Mouse (Mus musculus) kidney, embryonic 16.5 days (tissue): Measurements from ENCODE around the gene Nup62. TPM values are rescaled to one million over a fixed set of nuclear protein-coding genes. Genes with fewer than 3 reads are reported as not detected.

Source experiments
- ATAC-seq: fragments of 200-750 bp; cut with Nextera tagmentation; 2 replicates; pipeline ENCODE4 v1.8.0; 2017; ENCODE audit warnings: moderate TSS enrichment; ENCODE audit not compliant: low FRiP score, low TSS enrichment
- H3K27ac ChIP-seq: fragments of 300-500 bp; sonication (generic); 2 replicates; pipeline ENCODE4 v1.5.1; 2014; ENCODE audit warnings: low read length
- H3K27me3 ChIP-seq: fragments of 300-500 bp; sonication (generic); 2 replicates; pipeline ENCODE4 v1.6.1; 2014; ENCODE audit warnings: low read length, control low read depth, mixed read lengths; ENCODE audit not compliant: insufficient read depth
- H3K36me3 ChIP-seq: fragments of 300-500 bp; sonication (generic); 2 replicates; pipeline ENCODE4 v1.6.1; 2014; ENCODE audit warnings: low read length, control low read depth, mixed read lengths; ENCODE audit not compliant: insufficient read depth
- H3K4me1 ChIP-seq: fragments of 300-500 bp; sonication (generic); 2 replicates; pipeline ENCODE4 v1.6.1; 2014; ENCODE audit warnings: low read length, control low read depth, mixed read lengths; ENCODE audit not compliant: insufficient read depth
- H3K4me2 ChIP-seq: fragments of 300-500 bp; sonication (generic); replicated peaks from 2 replicates; pipeline ENCODE4 v1.6.1; 2014; ENCODE audit warnings: low read depth, low read length
- H3K4me3 ChIP-seq: fragments of 300-500 bp; sonication (generic); 2 replicates; pipeline ENCODE4 v1.5.1; 2014; ENCODE audit warnings: mild to moderate bottlenecking, low read length
- H3K9ac ChIP-seq: fragments of 300-500 bp; sonication (generic); replicated peaks from 2 replicates; pipeline ENCODE4 v1.6.1; 2014; ENCODE audit warnings: low read length
- H3K9me3 ChIP-seq: fragments of 300-500 bp; sonication (generic); 2 replicates; pipeline ENCODE4 v1.6.1; 2016; ENCODE audit warnings: low read length, control low read depth
- WGBS: fragments of 180-500 bp; shearing (Covaris S2); extraction: QIAGEN DNeasy Blood & Tissue Kit; methylation state at CpG from one replicate; pipeline ENCODE4 v1.1.7; 2014; 5-methylcytosine and 5-hydroxymethylcytosine counted together
- polyA plus RNA-seq: library from polyadenylated mRNA; unstranded; fragments of >200 nt; fragmentation: Nextera tagmentation; extraction: Ambion mirVana; gene quantifications from 2 replicates; pipeline ENCODE4 v1.2.1, GENCODE M21; 2015

Nup62 gene
- polyA plus RNA-seq, 1 experiment from 2014 or later: 99.9 TPM

- peak overlapping the region; percentile 90 for H3K9ac ChIP-seq
- 25% methylated on average over 8 of the region's 8 CpGs for WGBS
- peak overlapping the region; percentile 95 for H3K27ac ChIP-seq
- peak overlapping the region; percentile 86 for H3K4me3 ChIP-seq
- peaks cover 20% of the 10 kb centered on the region for H3K36me3 ChIP-seq
- no peaks in the 10 kb centered on the region for H3K9me3 ChIP-seq
- H3K4me2 ChIP-seq: peak overlapping the region; percentile 93
- peaks cover 52% of the 10 kb centered on the region for H3K4me1 ChIP-seq
- ATAC-seq: no peak
- H3K27me3 ChIP-seq: no peaks in the 10 kb centered on the region
These were observed 42.0 kb downstream of the Nup62 start for GRCm38 (mm10) chr7:44857905-44858304.

GRCm38 (mm10) chr7:44859896-44860295 is 44.0 kb downstream of the Nup62 start:
- Histone ChIP-seq H3K4me3 (no peak overlapping the region), H3K4me2 (no peak overlapping the region), H3K27me3 (no peaks in the 10 kb centered on the region), H3K27ac (no peak overlapping the region), H3K36me3 (peaks cover 34% of the 10 kb centered on the region), H3K9ac (no peak overlapping the region), H3K9me3 (no peaks in the 10 kb centered on the region), H3K4me1 (peaks cover 41% of the 10 kb centered on the region)
- ATAC-seq: no peak
- 89% methylated on average over 11 of the region's 11 CpGs for WGBS

GRCm38 (mm10) chr7:44860576-44861428 is 44.9 kb downstream of the Nup62 start:
- H3K27me3 ChIP-seq: no peaks in the 10 kb centered on the region
- H3K4me3 ChIP-seq: no peak overlapping the region
- 56% methylated on average over 22 of the region's 22 CpGs for WGBS
- H3K4me2 ChIP-seq: no peak overlapping the region
- H3K27ac ChIP-seq: peak overlapping the region; percentile 60
- H3K9me3 ChIP-seq: no peaks in the 10 kb centered on the region
- peaks cover 41% of the 10 kb centered on the region for H3K4me1 ChIP-seq
- peaks cover 40% of the 10 kb centered on the region for H3K36me3 ChIP-seq
- H3K9ac ChIP-seq: 0 out of 2 replicates have a peak overlapping the region, but pooled peaks have one; percentile 28
- ATAC-seq: peak; percentile 39

GRCm38 (mm10) chr7:44861429-44861816 is 45.5 kb downstream of the Nup62 start:
- peaks cover 40% of the 10 kb centered on the region for H3K36me3 ChIP-seq

DNA sequence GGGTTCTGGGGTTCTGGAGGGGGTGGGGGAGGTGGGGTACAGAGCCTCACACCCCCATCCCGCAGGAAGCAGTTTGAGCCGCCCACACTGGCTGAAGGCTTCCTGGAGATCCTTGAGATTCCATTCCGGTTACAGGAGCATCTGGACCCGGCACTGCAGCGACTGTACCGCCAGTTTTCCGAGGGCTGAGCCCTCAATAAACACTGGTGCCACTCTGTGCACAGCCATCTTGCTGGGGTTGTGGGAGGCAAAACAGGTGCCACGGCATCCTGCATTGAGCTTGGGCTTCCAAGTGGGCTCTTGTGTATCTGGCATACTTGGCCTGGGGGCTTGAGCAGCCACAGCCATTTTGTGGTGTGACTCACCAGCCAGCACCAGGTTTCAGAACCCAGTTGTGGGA is 46.5 kb downstream of the Nup62 start:
- 77% methylated on average over 8 of the region's 8 CpGs for WGBS
- Histone ChIP-seq H3K4me2 (no peak overlapping the region), H3K9ac (no peak overlapping the region), H3K4me1 (peaks cover 49% of the 10 kb centered on the region), H3K27me3 (no peaks in the 10 kb centered on the region), H3K27ac (no peak overlapping the region), H3K4me3 (no peak overlapping the region), H3K9me3 (no peaks in the 10 kb centered on the region), H3K36me3 (peaks cover 40% of the 10 kb centered on the region)
- ATAC-seq: no peak

More at GRCm38 (mm10) chr7:44861429-44861816, 45.5 kb downstream of the Nup62 start:
- Histone ChIP-seq H3K27ac (peak overlapping the region; percentile 60; the same call in 1 of the 2 replicates), H3K9me3 (no peaks in the 10 kb centered on the region), H3K4me2 (no peak overlapping the region), H3K4me3 (no peak overlapping the region), H3K9ac (0 out of 2 replicates have a peak overlapping the region, but pooled peaks have one; percentile 8), H3K4me1 (peaks cover 42% of the 10 kb centered on the region), H3K27me3 (no peaks in the 10 kb centered on the region)
- WGBS: 76% methylated on average over 14 of the region's 14 CpGs
- ATAC-seq: no peak

GRCm38 (mm10) chr7:44863210-44863609 is 47.3 kb downstream of the Nup62 start:
- Histone ChIP-seq H3K4me3 (no peak overlapping the region), H3K36me3 (peaks cover 40% of the 10 kb centered on the region), H3K27me3 (no peaks in the 10 kb centered on the region), H3K9ac (no peak overlapping the region), H3K27ac (no peak overlapping the region), H3K4me1 (peaks cover 49% of the 10 kb centered on the region), H3K9me3 (no peaks in the 10 kb centered on the region), H3K4me2 (no peak overlapping the region)
- no peak for ATAC-seq
- 87% methylated on average over 14 of the region's 14 CpGs for WGBS

DNA sequence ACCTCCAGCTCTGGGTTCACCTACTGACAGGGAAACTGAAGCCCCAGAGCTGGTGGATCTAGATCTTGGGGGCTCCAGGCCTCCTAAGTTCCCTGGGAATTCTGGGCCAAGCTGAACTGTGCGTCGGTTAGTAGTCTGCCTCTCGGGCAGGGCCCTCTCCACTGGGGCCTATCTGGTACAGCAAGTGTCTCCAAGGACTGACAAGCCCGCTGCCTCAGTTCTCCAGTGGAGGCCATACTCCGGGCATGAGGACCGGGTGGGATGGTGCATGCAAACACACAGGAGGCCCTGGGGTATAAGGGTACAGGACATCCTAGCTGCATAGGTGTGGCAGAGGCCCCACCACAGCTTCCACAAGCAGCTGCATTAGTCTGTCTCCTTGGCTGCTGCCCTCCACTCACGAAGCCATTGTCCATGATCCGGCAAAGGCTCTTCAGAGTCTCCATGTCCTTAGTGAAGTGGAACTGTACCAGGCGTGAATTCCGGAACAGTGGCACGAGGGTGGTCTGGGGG is 48.1 kb downstream of the Nup62 start:
- peaks cover 40% of the 10 kb centered on the region for H3K36me3 ChIP-seq
- 84% methylated on average over 11 of the region's 11 CpGs for WGBS

GRCm38 (mm10) chr7:44864595-44865542 is 49.0 kb downstream of the Nup62 start:
- WGBS: 77% methylated on average over 24 of the region's 24 CpGs
- H3K4me1 ChIP-seq: peaks cover 47% of the 10 kb centered on the region
- peaks cover 40% of the 10 kb centered on the region for H3K36me3 ChIP-seq
- no peak overlapping the region; the same call in 1 of the 2 replicates for H3K27ac ChIP-seq
- no peaks in the 10 kb centered on the region for H3K27me3 ChIP-seq
- no peak for ATAC-seq
- H3K9me3 ChIP-seq: no peaks in the 10 kb centered on the region
- H3K4me3 ChIP-seq: no peak overlapping the region
- no peak overlapping the region for H3K4me2 ChIP-seq
- no peak overlapping the region for H3K9ac ChIP-seq

More for the DNA sequence above, 48.1 kb downstream of the Nup62 start:
- H3K4me2 ChIP-seq: no peak overlapping the region
- ATAC-seq: no peak
- peaks cover 47% of the 10 kb centered on the region for H3K4me1 ChIP-seq
- H3K27me3 ChIP-seq: no peaks in the 10 kb centered on the region
- no peak overlapping the region for H3K9ac ChIP-seq
- H3K4me3 ChIP-seq: no peak overlapping the region
- no peak overlapping the region for H3K27ac ChIP-seq
- no peaks in the 10 kb centered on the region for H3K9me3 ChIP-seq

GRCm38 (mm10) chr7:44866276-44867009 is 50.6 kb downstream of the Nup62 start:
- no peak for ATAC-seq
- H3K9ac ChIP-seq: peak overlapping the region; percentile 100

More at GRCm38 (mm10) chr7:44866276-44867009, 50.6 kb downstream of the Nup62 start:
- H3K4me3 ChIP-seq: peak overlapping the region; percentile 71; the same call in 1 of the 2 replicates
- H3K4me2 ChIP-seq: peak overlapping the region; percentile 91
- peaks cover 47% of the 10 kb centered on the region for H3K4me1 ChIP-seq
- peaks cover 38% of the 10 kb centered on the region for H3K36me3 ChIP-seq
- WGBS: 25% methylated on average over 15 of the region's 15 CpGs
- H3K27ac ChIP-seq: peak overlapping the region; percentile 46
- H3K9me3 ChIP-seq: no peaks in the 10 kb centered on the region
- H3K27me3 ChIP-seq: no peaks in the 10 kb centered on the region
